Mouse (Mus musculus): ENCODE results near the gene Gpr108.

DNA sequence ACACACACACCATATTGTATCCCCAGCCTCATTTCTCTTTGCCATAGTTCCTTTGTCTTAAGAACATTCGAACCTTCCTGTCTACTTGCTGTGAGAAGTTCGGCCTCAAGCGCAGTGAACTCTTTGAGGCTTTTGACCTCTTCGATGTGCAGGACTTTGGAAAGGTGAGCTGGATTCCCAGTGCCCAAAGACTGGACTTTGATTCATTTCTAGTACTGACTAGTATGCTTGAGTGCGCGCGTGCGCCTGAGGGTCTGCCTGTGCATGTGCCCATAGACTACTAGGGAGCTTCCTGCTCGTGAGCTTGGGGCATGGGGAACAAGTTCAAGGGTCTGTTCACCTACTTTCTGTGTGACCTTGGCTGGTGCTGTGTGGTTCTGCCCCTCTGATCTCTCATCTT is 47.7 kb upstream of the Gpr108 start:
- no peak for TF ChIP-seq CTCF (IDR thresholded peaks at IDR 0.05; ENCODE audit: borderline replicate concordance, insufficient read depth, low read depth, low read length)
- no peak for TF ChIP-seq POLR2A (IDR thresholded peaks at IDR 0.05; ENCODE audit: borderline replicate concordance, insufficient read depth, low read length)
